Mouse (Mus musculus) heart, embryonic 12.5 days (tissue): ENCODE results near the gene Nolc1. TPM values are rescaled to one million over a fixed set of nuclear protein-coding genes. Genes with fewer than 3 reads are reported as not detected.

Experiments used
- ATAC-seq: fragments of 200-750 bp; cut with Nextera tagmentation; 2 replicates; pipeline ENCODE4 v1.8.0; 2017; ENCODE audit warnings: moderate TSS enrichment, moderate library complexity; ENCODE audit not compliant: insufficient number of reproducible peaks, low FRiP score
- H3K27ac ChIP-seq: fragments of 300-500 bp; sonication (generic); 2 replicates; pipeline ENCODE4 v1.5.1; 2016; ENCODE audit warnings: mild to moderate bottlenecking, moderate library complexity; ENCODE audit not compliant: poor library complexity, severe bottlenecking
- H3K27me3 ChIP-seq: fragments of 300-500 bp; sonication (generic); replicated peaks from 2 replicates; pipeline ENCODE4 v1.6.1; 2016; ENCODE audit warnings: mild to moderate bottlenecking, moderate library complexity
- H3K36me3 ChIP-seq: fragments of 300-500 bp; sonication (generic); 2 replicates; pipeline ENCODE4 v1.6.1; 2016; ENCODE audit warnings: mild to moderate bottlenecking, moderate library complexity
- H3K4me1 ChIP-seq: fragments of 300-500 bp; sonication (generic); replicated peaks from 2 replicates; pipeline ENCODE4 v1.6.1; 2016; ENCODE audit warnings: mild to moderate bottlenecking
- H3K4me2 ChIP-seq: fragments of 300-500 bp; sonication (generic); 2 replicates; pipeline ENCODE4 v1.6.1; 2016; ENCODE audit warnings: mild to moderate bottlenecking, moderate library complexity
- H3K4me3 ChIP-seq: fragments of 300-500 bp; sonication (generic); 2 replicates; pipeline ENCODE4 v1.5.1; 2016; ENCODE audit warnings: mild to moderate bottlenecking
- H3K9ac ChIP-seq: fragments of 300-500 bp; sonication (generic); 2 replicates; pipeline ENCODE4 v1.6.1; 2016; ENCODE audit warnings: mild to moderate bottlenecking, moderate library complexity
- H3K9me3 ChIP-seq: fragments of 300-500 bp; sonication (generic); replicated peaks from 2 replicates; pipeline ENCODE4 v1.6.1; 2016; ENCODE audit warnings: mild to moderate bottlenecking, moderate library complexity
- WGBS: fragments of 180-500 bp; shearing (Covaris S2); methylation state at CpG from one replicate; pipeline ENCODE4 v1.1.7; 2016; 5-methylcytosine and 5-hydroxymethylcytosine counted together
- polyA plus RNA-seq: library from polyadenylated mRNA; unstranded; fragments of >200 nt; fragmentation: Nextera tagmentation; extraction: Ambion mirVana; gene quantifications from 2 replicates; pipeline ENCODE4 v1.2.1, GENCODE M21; 2016

Gene Nolc1
- polyA plus RNA-seq, 1 experiment from 2014 or later: 56.2 TPM

GRCm38 (mm10) chr19:46036477-46037242 is 39.0 kb upstream of the Nolc1 start:
- Histone ChIP-seq H3K4me3 (peak overlapping the region; percentile 87), H3K27me3 (no peaks in the 10 kb centered on the region), H3K4me2 (peak overlapping the region; percentile 93), H3K9me3 (no peaks in the 10 kb centered on the region), H3K36me3 (peaks cover 53% of the 10 kb centered on the region), H3K9ac (peak overlapping the region; percentile 97), H3K4me1 (peaks cover 50% of the 10 kb centered on the region), H3K27ac (peak overlapping the region; percentile 98; the same call in 1 of the 2 replicates)
- 68% methylated on average over 13 of the region's 13 CpGs for WGBS
- ATAC-seq: no peak

GRCm38 (mm10) chr19:46037243-46037924 is 38.3 kb upstream of the Nolc1 start:
- peaks cover 45% of the 10 kb centered on the region for H3K36me3 ChIP-seq
- no peak for ATAC-seq
- H3K9me3 ChIP-seq: no peaks in the 10 kb centered on the region
- H3K4me2 ChIP-seq: peak overlapping the region; percentile 93
- no peaks in the 10 kb centered on the region for H3K27me3 ChIP-seq
- H3K4me1 ChIP-seq: peaks cover 57% of the 10 kb centered on the region
- H3K9ac ChIP-seq: peak overlapping the region; percentile 97
- H3K27ac ChIP-seq: peak overlapping the region; percentile 98
- H3K4me3 ChIP-seq: peak overlapping the region; percentile 87
- WGBS: 7% methylated on average over 6 of the region's 6 CpGs

- Histone ChIP-seq H3K9ac (peak overlapping the region; percentile 97), H3K9me3 (no peaks in the 10 kb centered on the region), H3K36me3 (peaks cover 38% of the 10 kb centered on the region), H3K27ac (peak overlapping the region; percentile 98), H3K4me2 (peak overlapping the region; percentile 93), H3K27me3 (no peaks in the 10 kb centered on the region), H3K4me3 (peak overlapping the region; percentile 87), H3K4me1 (peaks cover 65% of the 10 kb centered on the region)
- ATAC-seq: no peak; the same call in 1 of the 2 replicates
- WGBS: 20% methylated on average over 13 of the region's 13 CpGs
These were observed 37.5 kb upstream of the Nolc1 start for GRCm38 (mm10) chr19:46037925-46038850.

- peak; percentile 22; the same call in 1 of the 2 replicates for ATAC-seq
These were observed 36.8 kb upstream of the Nolc1 start for GRCm38 (mm10) chr19:46038851-46039260.

GRCm38 (mm10) chr19:46039478-46039877 is 36.2 kb upstream of the Nolc1 start:
- WGBS: 2% methylated on average over 29 of the region's 30 CpGs
- Histone ChIP-seq H3K27me3 (no peaks in the 10 kb centered on the region), H3K4me1 (peaks cover 76% of the 10 kb centered on the region), H3K9ac (peak overlapping the region; percentile 97), H3K27ac (peak overlapping the region; percentile 98), H3K4me2 (peak overlapping the region; percentile 93), H3K4me3 (peak overlapping the region; percentile 87), H3K9me3 (no peaks in the 10 kb centered on the region), H3K36me3 (peaks cover 27% of the 10 kb centered on the region)
- ATAC-seq: peak; percentile 85

More at GRCm38 (mm10) chr19:46038851-46039260, 36.8 kb upstream of the Nolc1 start:
- WGBS: 0% methylated on average over 17 of the region's 17 CpGs
- peaks cover 33% of the 10 kb centered on the region for H3K36me3 ChIP-seq
- H3K27me3 ChIP-seq: no peaks in the 10 kb centered on the region
- no peaks in the 10 kb centered on the region for H3K9me3 ChIP-seq
- peak overlapping the region; percentile 87 for H3K4me3 ChIP-seq
- peaks cover 72% of the 10 kb centered on the region for H3K4me1 ChIP-seq
- peak overlapping the region; percentile 98 for H3K27ac ChIP-seq
- H3K9ac ChIP-seq: peak overlapping the region; percentile 97
- peak overlapping the region; percentile 93 for H3K4me2 ChIP-seq

- peaks cover 19% of the 10 kb centered on the region for H3K36me3 ChIP-seq
- peak overlapping the region; percentile 98 for H3K27ac ChIP-seq
- peak overlapping the region; percentile 87 for H3K4me3 ChIP-seq
- 44% methylated on average over 14 of the region's 14 CpGs for WGBS
- no peak for ATAC-seq
- H3K4me1 ChIP-seq: peaks cover 76% of the 10 kb centered on the region
- H3K9me3 ChIP-seq: no peaks in the 10 kb centered on the region
- no peaks in the 10 kb centered on the region for H3K27me3 ChIP-seq
- peak overlapping the region; percentile 93 for H3K4me2 ChIP-seq
- peak overlapping the region; percentile 97 for H3K9ac ChIP-seq
These were observed 35.3 kb upstream of the Nolc1 start for GRCm38 (mm10) chr19:46040149-46040902.

- Histone ChIP-seq H3K36me3 (peaks cover 8% of the 10 kb centered on the region; the same call in 1 of the 2 replicates), H3K9me3 (no peaks in the 10 kb centered on the region), H3K27me3 (no peaks in the 10 kb centered on the region), H3K4me1 (peaks cover 77% of the 10 kb centered on the region), H3K27ac (peak overlapping the region; percentile 98), H3K9ac (peak overlapping the region; percentile 99), H3K4me3 (peak overlapping the region; percentile 94), H3K4me2 (peak overlapping the region; percentile 75)
- 23% methylated on average over 7 of the region's 7 CpGs for WGBS
- ATAC-seq: no peak
These were observed 34.2 kb upstream of the Nolc1 start for GRCm38 (mm10) chr19:46041299-46041932.

GRCm38 (mm10) chr19:46041933-46042475 is 33.7 kb upstream of the Nolc1 start:
- Histone ChIP-seq H3K4me2 (peak overlapping the region; percentile 75), H3K27ac (peak overlapping the region; percentile 98), H3K27me3 (no peaks in the 10 kb centered on the region), H3K36me3 (0 out of 2 replicates have a peak, but pooled peaks cover 3% of the 10 kb centered on the region), H3K9me3 (no peaks in the 10 kb centered on the region), H3K4me3 (peak overlapping the region; percentile 94), H3K9ac (peak overlapping the region; percentile 99), H3K4me1 (peaks cover 77% of the 10 kb centered on the region)
- WGBS: 2% methylated on average over 14 of the region's 14 CpGs
- ATAC-seq: peak; percentile 44

GRCm38 (mm10) chr19:46042476-46043011 is 33.1 kb upstream of the Nolc1 start:
- Histone ChIP-seq H3K27ac (peak overlapping the region; percentile 98), H3K4me1 (peaks cover 74% of the 10 kb centered on the region), H3K4me2 (peak overlapping the region; percentile 75), H3K9me3 (no peaks in the 10 kb centered on the region), H3K36me3 (0 out of 2 replicates have a peak, but pooled peaks cover 3% of the 10 kb centered on the region), H3K9ac (peak overlapping the region; percentile 99), H3K4me3 (peak overlapping the region; percentile 94), H3K27me3 (no peaks in the 10 kb centered on the region)
- WGBS: 6% methylated on average over 6 of the region's 6 CpGs
- peak; percentile 4; the same call in 1 of the 2 replicates for ATAC-seq
